25 mouse cellular contexts compared by ENCODE assay signal in the genomic region with DNA sequence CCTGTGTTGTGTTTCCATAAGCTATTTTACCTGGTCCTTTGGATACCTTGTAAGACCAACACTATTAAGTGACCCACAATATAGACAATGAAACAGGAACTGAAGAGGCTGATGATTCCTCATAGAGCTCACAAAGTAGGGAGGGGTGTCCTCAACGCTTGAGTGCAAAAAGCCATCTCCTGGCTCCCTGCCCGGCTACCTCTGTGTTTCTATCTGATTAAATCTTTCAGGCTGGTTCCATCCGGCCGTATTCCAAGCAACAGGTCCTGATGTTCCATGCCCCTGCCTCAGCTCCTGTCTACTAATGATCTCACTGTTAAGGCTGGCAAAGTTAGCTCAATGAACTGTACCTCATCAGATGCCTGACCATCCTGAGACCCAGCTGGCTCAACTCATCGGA.
DNase-seq lines count a peak whose midpoint lies in the region; ATAC-seq and TF ChIP-seq lines count a peak whose summit lies in the region.
"Had no signal": no experiment of that assay in that cellular context is flagged by ENCODE, and none has a peak within 500 bp of the region (broad histone marks: within the 10 kb centered on the region; RNA-seq: fewer than 3 reads in every experiment).

No protein-coding gene starts in this region.

- no peak overlapping the region for H3K9ac ChIP-seq in kidney, embryonic 16.5 days (replicated peaks; ENCODE audit: low read length)
- H3K9ac ChIP-seq in midbrain, postnatal 0 days (replicated peaks; ENCODE audit: low read length, poor library complexity, severe bottlenecking): no peak overlapping the region
- H3K9ac ChIP-seq in stomach, embryonic 16.5 days (ENCODE audit: low read length): no peak overlapping the region
- H3K9ac ChIP-seq: embryonic facial prominence, embryonic 12.5 days; hindbrain, embryonic 12.5 days; limb, embryonic 12.5 days; liver, embryonic 13.5 days; lung, embryonic 15.5 days had no signal

- WGBS in kidney, embryonic 16.5 days: 42% methylated on average over 5 of the region's 5 CpGs
- 63% methylated on average over 5 of the region's 5 CpGs for WGBS in midbrain, postnatal 0 days
- 81% methylated on average over 5 of the region's 5 CpGs for WGBS in midbrain, embryonic 10.5 days
- 63% methylated on average over 5 of the region's 5 CpGs for WGBS in stomach, embryonic 16.5 days

- H3K4me1 ChIP-seq in kidney, embryonic 16.5 days (ENCODE audit: insufficient read depth, low read length): peaks cover 17% of the 10 kb centered on the region; the same call in 1 of the 2 replicates
- no peaks in the 10 kb centered on the region for H3K4me1 ChIP-seq in midbrain, postnatal 0 days (ENCODE audit: insufficient read depth, low read length)
- H3K4me1 ChIP-seq in midbrain, embryonic 10.5 days: no peaks in the 10 kb centered on the region
- peaks cover 9% of the 10 kb centered on the region for H3K4me1 ChIP-seq in stomach, embryonic 16.5 days (ENCODE audit: control insufficient read depth, insufficient read depth, low read length)
- H3K4me1 ChIP-seq: hindbrain, embryonic 12.5 days; limb, embryonic 12.5 days had no signal

- H3K27ac ChIP-seq in kidney, embryonic 16.5 days (ENCODE audit: low read length): peak overlapping the region; percentile 10; the same call in 1 of the 2 replicates
- no peak overlapping the region for H3K27ac ChIP-seq in midbrain, postnatal 0 days (ENCODE audit: low read depth, low read length)
- no peak overlapping the region for H3K27ac ChIP-seq in midbrain, embryonic 10.5 days (replicated peaks)
- H3K27ac ChIP-seq in stomach, embryonic 16.5 days (ENCODE audit: low read length): peak overlapping the region; percentile 50
- H3K27ac ChIP-seq: embryonic facial prominence, embryonic 12.5 days; hindbrain, embryonic 12.5 days; left cerebral cortex, adult 2 months; limb, embryonic 12.5 days; liver, embryonic 13.5 days; macrophage had no signal

- no peak overlapping the region for H3K4me2 ChIP-seq in kidney, embryonic 16.5 days (replicated peaks; ENCODE audit: low read depth, low read length)
- H3K4me2 ChIP-seq in midbrain, postnatal 0 days (ENCODE audit: low read depth, low read length, poor library complexity, severe bottlenecking): no peak overlapping the region
- no peak overlapping the region for H3K4me2 ChIP-seq in stomach, embryonic 16.5 days (ENCODE audit: low read depth, low read length)
- H3K4me2 ChIP-seq: embryonic facial prominence, embryonic 12.5 days; hindbrain, embryonic 12.5 days; limb, embryonic 12.5 days; liver, embryonic 13.5 days; lung, embryonic 15.5 days had no signal

- no peak overlapping the region for H3K4me3 ChIP-seq in kidney, embryonic 16.5 days (ENCODE audit: low read length)
- no peak overlapping the region for H3K4me3 ChIP-seq in midbrain, postnatal 0 days (ENCODE audit: low read depth, low read length)
- H3K4me3 ChIP-seq in midbrain, embryonic 10.5 days: no peak overlapping the region
- no peak overlapping the region for H3K4me3 ChIP-seq in stomach, embryonic 16.5 days (replicated peaks; ENCODE audit: low read length)
- H3K4me3 ChIP-seq: embryonic facial prominence, embryonic 12.5 days; hindbrain, embryonic 12.5 days; left cerebral cortex, adult 2 months; limb, embryonic 12.5 days; liver, embryonic 13.5 days; lung, embryonic 15.5 days had no signal

- peak; percentile 49 to 72 for DNase-seq in cerebellum, postnatal 14 days
- no peak for DNase-seq in cerebellum, adult 8-10 months
- DNase-seq in kidney, adult 18-20 months: no peak
- DNase-seq in midbrain, postnatal 0 days (ENCODE audit: low spot score): peak; percentile 78
- DNase-seq in midbrain, embryonic 10.5 days (ENCODE audit: low spot score): no peak
- DNase-seq in gastrocnemius, postnatal 4 days (ENCODE audit: low spot score in 2 of 2): no peak
- DNase-seq: adrenal gland, postnatal 36 days; cerebellum, adult 18-20 months; gastrocnemius, postnatal 10 days; heart, adult 18-20 months; layer of hippocampus, adult 9-11 months; liver, embryonic 13.5 days; right cerebral cortex, postnatal 25 days; thymus, postnatal 14 days had no signal

- H3K9me3 ChIP-seq in kidney, embryonic 16.5 days (ENCODE audit: low read length): no peaks in the 10 kb centered on the region
- H3K9me3 ChIP-seq in midbrain, postnatal 0 days (ENCODE audit: low read length): no peaks in the 10 kb centered on the region
- H3K9me3 ChIP-seq in midbrain, embryonic 10.5 days (replicated peaks): no peaks in the 10 kb centered on the region
- H3K9me3 ChIP-seq in stomach, embryonic 16.5 days (replicated peaks; ENCODE audit: control insufficient read depth, low read length): no peaks in the 10 kb centered on the region
- H3K9me3 ChIP-seq: embryonic facial prominence, embryonic 12.5 days; G1E; hindbrain, embryonic 12.5 days; limb, embryonic 12.5 days; liver, embryonic 13.5 days; lung, embryonic 15.5 days had no signal

- H3K27me3 ChIP-seq in kidney, embryonic 16.5 days (ENCODE audit: insufficient read depth, low read length): no peaks in the 10 kb centered on the region
- H3K27me3 ChIP-seq in midbrain, postnatal 0 days (ENCODE audit: insufficient read depth, low read length): no peaks in the 10 kb centered on the region
- H3K27me3 ChIP-seq in midbrain, embryonic 10.5 days (ENCODE audit: low read depth, poor library complexity, severe bottlenecking): no peaks in the 10 kb centered on the region
- no peaks in the 10 kb centered on the region for H3K27me3 ChIP-seq in stomach, embryonic 16.5 days (ENCODE audit: control insufficient read depth, insufficient read depth, low read length)
- H3K27me3 ChIP-seq: embryonic facial prominence, embryonic 12.5 days; hindbrain, embryonic 12.5 days; limb, embryonic 12.5 days; liver, embryonic 13.5 days; lung, embryonic 15.5 days had no signal

- no peaks in the 10 kb centered on the region for H3K36me3 ChIP-seq in kidney, embryonic 16.5 days (ENCODE audit: insufficient read depth, low read length)
- no peaks in the 10 kb centered on the region for H3K36me3 ChIP-seq in midbrain, postnatal 0 days (ENCODE audit: insufficient read depth, low read length)
- H3K36me3 ChIP-seq in midbrain, embryonic 10.5 days: no peaks in the 10 kb centered on the region
- no peaks in the 10 kb centered on the region for H3K36me3 ChIP-seq in stomach, embryonic 16.5 days (ENCODE audit: control insufficient read depth, insufficient read depth, low read length)
- H3K36me3 ChIP-seq: embryonic facial prominence, embryonic 12.5 days; G1E; hindbrain, embryonic 12.5 days; limb, embryonic 12.5 days; liver, embryonic 13.5 days; lung, embryonic 15.5 days had no signal

- no peak for ATAC-seq in kidney, embryonic 16.5 days (ENCODE audit: low FRiP score, low TSS enrichment)
- no peak for ATAC-seq in midbrain, postnatal 0 days (ENCODE audit: low FRiP score)
- ATAC-seq in stomach, embryonic 16.5 days (ENCODE audit: insufficient read depth, low FRiP score): no peak
- ATAC-seq: forebrain, embryonic 14.5 days; midbrain, embryonic 16.5 days had no signal

- no peak for TF ChIP-seq CTCF in midbrain, postnatal 0 days (IDR thresholded peaks at IDR 0.05)

Comparison
In these comparisons a context has a peak if more than half of its experiments do, and no peak if none do; other contexts are left out.
1. DNase-seq: peak in cerebellum, postnatal 14 days (2 of 2) and midbrain, postnatal 0 days (single experiment); none in cerebellum, adult 8-10 months (single experiment), kidney, adult 18-20 months (single experiment), midbrain, embryonic 10.5 days (single experiment) and gastrocnemius, postnatal 4 days (0 of 2).
2. H3K27ac ChIP-seq: peak in kidney, embryonic 16.5 days (single experiment) and stomach, embryonic 16.5 days (single experiment); none in midbrain, postnatal 0 days (single experiment) and midbrain, embryonic 10.5 days (single experiment).